Mouse (Mus musculus) embryonic facial prominence, embryonic 12.5 days (tissue): ENCODE data around the gene Nr2f6. TPM values are rescaled to one million over a fixed set of nuclear protein-coding genes. Genes with fewer than 3 reads are reported as not detected.
A peak's percentile ranks its signal among the peaks of the same experiment; 100 is the strongest.

Experiments
- ATAC-seq: fragments of 200-750 bp; cut with Nextera tagmentation; 2 replicates; pipeline ENCODE4 v1.8.0; 2017; ENCODE audit not compliant: insufficient number of reproducible peaks, insufficient read depth, low FRiP score, low TSS enrichment
- H3K27ac ChIP-seq: fragments of 300-500 bp; sonication (generic); 2 replicates; pipeline ENCODE4 v1.5.1; 2016; ENCODE audit warnings: mild to moderate bottlenecking
- H3K27me3 ChIP-seq: fragments of 300-500 bp; sonication (generic); 2 replicates; pipeline ENCODE4 v1.6.1; 2016; ENCODE audit warnings: mild to moderate bottlenecking, moderate library complexity
- H3K36me3 ChIP-seq: fragments of 300-500 bp; sonication (generic); 2 replicates; pipeline ENCODE4 v1.6.1; 2016; ENCODE audit warnings: mild to moderate bottlenecking
- H3K4me1 ChIP-seq: fragments of 300-500 bp; sonication (generic); 2 replicates; pipeline ENCODE4 v1.6.1; 2016
- H3K4me2 ChIP-seq: fragments of 300-500 bp; sonication (generic); replicated peaks from 2 replicates; pipeline ENCODE4 v1.6.1; 2016; ENCODE audit warnings: mild to moderate bottlenecking, moderate library complexity
- H3K4me3 ChIP-seq: fragments of 300-500 bp; sonication (generic); 2 replicates; pipeline ENCODE4 v1.5.1; 2016; ENCODE audit warnings: mild to moderate bottlenecking
- H3K9ac ChIP-seq: fragments of 300-500 bp; sonication (generic); 2 replicates; pipeline ENCODE4 v1.6.1; 2016; ENCODE audit warnings: mild to moderate bottlenecking, moderate library complexity
- H3K9me3 ChIP-seq: fragments of 300-500 bp; sonication (generic); 2 replicates; pipeline ENCODE4 v1.6.1; 2016; ENCODE audit warnings: mild to moderate bottlenecking, moderate library complexity
- WGBS: fragments of 180-500 bp; shearing (Covaris S2); methylation state at CpG from one replicate; pipeline ENCODE4 v1.1.7; 2016; 5-methylcytosine and 5-hydroxymethylcytosine counted together
- polyA plus RNA-seq: library from polyadenylated mRNA; unstranded; fragments of >200 nt; fragmentation: Nextera tagmentation; extraction: Ambion mirVana; gene quantifications from 2 replicates; pipeline ENCODE4 v1.2.1, GENCODE M21; 2016

Gene Nr2f6
- 71.0 and 72.7 TPM in 2 replicates for polyA plus RNA-seq

- Histone ChIP-seq H3K9ac (peak within 1 kb of the TSS; percentile 81), H3K36me3 (peaks cover 13% of the 10 kb centered on the region; the same call in 1 of the 2 replicates), H3K9me3 (no peaks in the 10 kb centered on the region), H3K27me3 (no peaks in the 10 kb centered on the region), H3K27ac (peak within 1 kb of the TSS; percentile 91), H3K4me1 (peaks cover 27% of the 10 kb centered on the region), H3K4me2 (peak within 1 kb of the TSS; percentile 96), H3K4me3 (peak within 1 kb of the TSS; percentile 71)
- ATAC-seq: peak; percentile 36; the same call in 1 of the 2 replicates
- WGBS: under 1% methylated on average over 75 of the region's 89 CpGs
Observed at GRCm38 (mm10) chr8:71381421-71381970, at the start of gene Nr2f6. TSS of gene Nr2f6 (minus strand) at chr8:71381960.

GRCm38 (mm10) chr8:71422121-71422520 is 40.4 kb upstream of the Nr2f6 start:
- no peaks in the 10 kb centered on the region for H3K4me1 ChIP-seq
- no peak for ATAC-seq
- H3K36me3 ChIP-seq: no peaks in the 10 kb centered on the region
- no peaks in the 10 kb centered on the region for H3K9me3 ChIP-seq
- no peaks in the 10 kb centered on the region for H3K27me3 ChIP-seq
- no peak overlapping the region for H3K4me2 ChIP-seq
- H3K4me3 ChIP-seq: no peak overlapping the region
- no peak overlapping the region for H3K9ac ChIP-seq
- H3K27ac ChIP-seq: no peak overlapping the region

DNA sequence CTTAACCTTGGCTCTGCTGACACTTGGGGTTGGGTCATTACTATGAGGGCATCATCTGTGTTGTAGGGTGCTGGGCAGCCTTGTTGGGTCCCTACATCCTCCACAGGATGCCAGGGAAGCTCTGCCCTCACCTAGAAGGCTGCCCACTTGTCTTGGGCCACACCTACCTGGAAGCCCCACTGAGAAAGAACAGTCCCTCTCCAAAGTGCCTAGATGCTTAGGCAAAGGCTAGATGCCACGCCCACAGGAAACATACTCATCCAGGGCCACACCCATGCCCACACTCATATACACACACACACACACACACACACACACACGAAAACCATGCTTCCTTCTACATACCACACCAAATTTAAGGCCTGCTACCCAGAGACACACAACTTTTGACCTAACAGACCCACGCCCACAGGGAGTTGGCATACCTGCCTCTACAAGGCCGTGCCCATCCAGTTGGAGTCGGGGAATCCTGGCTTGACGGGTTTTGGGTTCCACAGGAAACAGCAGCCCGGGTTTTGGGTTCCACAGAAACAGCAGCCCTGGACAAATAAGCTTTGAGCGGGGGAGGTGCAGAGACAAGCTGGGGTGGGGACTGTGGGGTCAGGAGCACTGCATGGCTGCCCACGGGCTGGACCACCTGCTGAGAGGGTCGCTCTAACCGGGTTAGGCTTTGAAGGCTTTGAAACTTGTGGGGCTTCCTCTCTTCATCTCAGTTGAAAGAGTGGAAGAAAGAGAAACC is 29.9 kb upstream of the Nr2f6 start:
- H3K27me3 ChIP-seq: no peaks in the 10 kb centered on the region
- H3K4me2 ChIP-seq: no peak overlapping the region
- H3K9me3 ChIP-seq: no peaks in the 10 kb centered on the region
- no peak overlapping the region for H3K9ac ChIP-seq
- ATAC-seq: no peak
- 47% methylated on average over 11 of the region's 11 CpGs for WGBS
- no peak overlapping the region for H3K27ac ChIP-seq
- H3K4me3 ChIP-seq: no peak overlapping the region
- H3K36me3 ChIP-seq: peaks cover 27% of the 10 kb centered on the region
- H3K4me1 ChIP-seq: peaks cover 9% of the 10 kb centered on the region

DNA sequence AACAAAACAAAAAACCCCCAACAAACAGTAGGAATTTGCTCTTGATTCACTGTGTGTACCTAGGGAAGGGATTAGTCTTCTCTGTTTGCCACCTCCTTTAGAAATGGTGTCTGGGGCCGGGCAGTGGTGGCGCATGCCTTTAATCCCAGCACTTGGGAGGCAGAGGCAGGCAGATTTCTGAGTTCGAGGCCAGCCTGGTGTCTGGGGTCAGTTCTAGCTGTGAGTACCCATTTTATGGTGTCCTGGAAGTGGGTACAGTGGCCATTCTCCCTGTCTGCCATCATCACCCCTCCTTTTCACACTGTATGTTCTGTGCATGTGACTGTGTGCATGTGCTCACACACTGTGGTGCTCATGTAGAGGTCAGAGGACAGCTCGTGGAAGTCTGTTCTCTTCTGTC is 26.5 kb upstream of the Nr2f6 start:
- Histone ChIP-seq H3K4me2 (no peak overlapping the region), H3K4me1 (peaks cover 15% of the 10 kb centered on the region), H3K9me3 (no peaks in the 10 kb centered on the region), H3K27ac (no peak overlapping the region), H3K9ac (no peak overlapping the region), H3K27me3 (no peaks in the 10 kb centered on the region), H3K4me3 (no peak overlapping the region), H3K36me3 (peaks cover 27% of the 10 kb centered on the region)
- 88% methylated on average over 4 of the region's 4 CpGs for WGBS
- ATAC-seq: no peak

DNA sequence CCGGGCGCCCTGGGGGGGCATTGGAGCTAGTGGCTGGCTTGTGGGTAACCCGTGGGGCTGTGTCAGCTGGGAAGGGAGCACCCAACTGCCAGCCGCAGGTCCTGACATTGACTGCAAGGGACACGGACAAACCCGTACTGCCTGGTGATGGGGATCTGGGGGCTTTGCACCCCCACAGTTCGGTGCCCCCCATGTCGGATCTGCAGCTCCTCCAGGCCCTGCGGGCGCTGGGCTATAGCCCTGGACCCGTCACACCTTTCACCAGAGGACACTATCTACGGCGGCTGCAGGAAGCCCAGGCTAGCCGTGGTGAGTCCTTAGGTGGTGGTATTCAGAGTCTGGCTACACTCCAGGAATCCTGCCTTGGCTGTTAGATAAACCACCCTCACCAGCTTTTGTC is 25.7 kb upstream of the Nr2f6 start:
- peak overlapping the region; percentile 68; the same call in 1 of the 2 replicates for H3K4me3 ChIP-seq
- no peak for ATAC-seq
- no peak overlapping the region for H3K27ac ChIP-seq
- H3K27me3 ChIP-seq: no peaks in the 10 kb centered on the region
- no peak overlapping the region for H3K9ac ChIP-seq
- 92% methylated on average over 14 of the region's 14 CpGs for WGBS
- H3K4me1 ChIP-seq: peaks cover 15% of the 10 kb centered on the region
- peaks cover 27% of the 10 kb centered on the region for H3K36me3 ChIP-seq
- H3K4me2 ChIP-seq: peak overlapping the region; percentile 84
- H3K9me3 ChIP-seq: no peaks in the 10 kb centered on the region

GRCm38 (mm10) chr8:71406099-71407015 is 24.6 kb upstream of the Nr2f6 start:
- peak; percentile 79 for ATAC-seq

DNA sequence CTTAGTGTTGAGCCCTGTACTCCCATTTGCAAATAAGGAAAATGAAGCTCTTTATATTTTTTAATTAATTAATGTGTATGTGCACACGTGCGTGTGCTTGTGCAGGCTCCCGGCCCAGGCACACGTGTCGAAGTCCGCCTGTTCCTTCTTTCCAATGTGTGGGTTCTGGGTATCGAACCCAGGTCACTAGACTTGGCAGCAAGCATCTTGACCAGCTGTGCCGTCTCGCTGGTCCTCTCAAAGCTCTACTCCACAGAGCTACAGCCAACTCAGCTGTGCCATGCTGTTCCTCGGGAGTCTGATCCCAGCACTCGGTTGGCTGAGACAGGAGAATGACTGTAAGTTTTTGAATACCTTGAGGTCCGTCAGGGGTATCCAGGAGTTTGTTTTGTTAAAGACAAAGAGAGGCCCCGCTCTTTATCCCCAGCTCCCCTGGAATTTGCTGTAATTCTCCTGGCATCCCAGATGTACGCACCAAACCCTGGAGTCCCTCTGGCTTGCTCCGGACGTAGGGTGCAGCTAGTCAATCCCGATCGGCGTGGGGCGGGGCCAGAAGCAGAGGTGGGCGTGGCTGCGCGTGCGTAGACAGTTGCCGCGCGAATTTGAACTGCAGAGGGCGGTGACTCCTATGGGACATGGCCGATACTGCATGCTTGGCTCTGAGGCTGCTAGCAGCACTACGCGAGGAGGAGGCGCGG is 23.8 kb upstream of the Nr2f6 start, which contains the start of gene Ankle1:
TSS of gene Ankle1 (plus strand) at position 610 of the 698 bp plus-strand sequence.
- H3K36me3 ChIP-seq: peaks cover 31% of the 10 kb centered on the region
- no peaks in the 10 kb centered on the region for H3K9me3 ChIP-seq
- H3K4me3 ChIP-seq: peak within 1 kb of the TSS; percentile 68
- H3K27ac ChIP-seq: peak within 1 kb of the TSS; percentile 67
- peaks cover 15% of the 10 kb centered on the region for H3K4me1 ChIP-seq
- H3K27me3 ChIP-seq: no peaks in the 10 kb centered on the region
- peak within 1 kb of the TSS; percentile 62 for H3K9ac ChIP-seq
- WGBS: 18% methylated on average over 33 of the region's 33 CpGs
- peak; percentile 79 for ATAC-seq
- peak within 1 kb of the TSS; percentile 84 for H3K4me2 ChIP-seq

More at GRCm38 (mm10) chr8:71406099-71407015, 24.6 kb upstream of the Nr2f6 start:
- H3K9ac ChIP-seq: peak overlapping the region; percentile 62
- H3K36me3 ChIP-seq: peaks cover 27% of the 10 kb centered on the region
- H3K4me3 ChIP-seq: peak overlapping the region; percentile 68
- H3K4me1 ChIP-seq: peaks cover 15% of the 10 kb centered on the region
- H3K9me3 ChIP-seq: no peaks in the 10 kb centered on the region
- WGBS: 1% methylated on average over 54 of the region's 55 CpGs
- H3K4me2 ChIP-seq: peak overlapping the region; percentile 84
- H3K27me3 ChIP-seq: no peaks in the 10 kb centered on the region
- H3K27ac ChIP-seq: peak overlapping the region; percentile 26; the same call in 1 of the 2 replicates

DNA sequence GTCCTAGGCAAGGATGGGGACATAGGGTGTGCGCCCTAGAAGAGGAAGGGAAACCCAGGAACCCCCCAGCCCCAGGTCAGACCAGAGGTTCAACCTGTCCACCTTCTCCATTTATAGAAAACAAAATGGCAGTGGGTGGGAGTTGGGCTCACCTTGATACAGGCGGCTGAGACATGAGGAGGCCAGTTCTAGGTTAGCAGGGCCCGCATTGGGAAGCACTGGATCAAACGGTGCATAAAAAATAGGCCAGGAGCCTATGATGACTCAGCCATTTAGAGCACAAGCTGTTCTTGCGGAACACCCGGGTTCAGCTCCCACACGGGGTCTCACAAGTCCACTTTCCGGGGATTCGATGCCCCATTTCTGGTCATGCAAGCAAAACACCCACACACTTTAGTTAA is 23.2 kb upstream of the Nr2f6 start:
- 87% methylated on average over 9 of the region's 9 CpGs for WGBS
- no peaks in the 10 kb centered on the region for H3K27me3 ChIP-seq
- ATAC-seq: no peak
- H3K4me1 ChIP-seq: peaks cover 15% of the 10 kb centered on the region
- no peak overlapping the region for H3K27ac ChIP-seq
- peaks cover 33% of the 10 kb centered on the region for H3K36me3 ChIP-seq
- no peaks in the 10 kb centered on the region for H3K9me3 ChIP-seq
- H3K4me2 ChIP-seq: no peak overlapping the region; the same call in 1 of the 2 replicates
- no peak overlapping the region for H3K9ac ChIP-seq
- H3K4me3 ChIP-seq: no peak overlapping the region

- H3K4me2 ChIP-seq: no peak overlapping the region
- H3K36me3 ChIP-seq: peaks cover 31% of the 10 kb centered on the region
- H3K4me1 ChIP-seq: peaks cover 15% of the 10 kb centered on the region
- H3K9ac ChIP-seq: no peak overlapping the region
- ATAC-seq: no peak
- WGBS: 90% methylated on average over 8 of the region's 8 CpGs
- H3K27ac ChIP-seq: 0 out of 2 replicates have a peak overlapping the region, but pooled peaks have one; percentile 36
- H3K4me3 ChIP-seq: no peak overlapping the region
- H3K27me3 ChIP-seq: no peaks in the 10 kb centered on the region
- no peaks in the 10 kb centered on the region for H3K9me3 ChIP-seq
Observed at GRCm38 (mm10) chr8:71404011-71404410, 22.3 kb upstream of the Nr2f6 start.

GRCm38 (mm10) chr8:71403107-71403885 is 21.5 kb upstream of the Nr2f6 start:
- H3K9ac ChIP-seq: no peak overlapping the region
- ATAC-seq: no peak
- H3K27me3 ChIP-seq: no peaks in the 10 kb centered on the region
- WGBS: 85% methylated on average over 6 of the region's 6 CpGs
- H3K36me3 ChIP-seq: peaks cover 30% of the 10 kb centered on the region
- no peak overlapping the region for H3K4me3 ChIP-seq
- no peaks in the 10 kb centered on the region for H3K9me3 ChIP-seq
- no peak overlapping the region for H3K27ac ChIP-seq
- H3K4me2 ChIP-seq: no peak overlapping the region
- H3K4me1 ChIP-seq: peaks cover 15% of the 10 kb centered on the region
